Mouse (Mus musculus) testis, adult 2 months (tissue): ENCODE results near the gene Mrps12. TPM values are rescaled to one million over a fixed set of nuclear protein-coding genes. Genes with fewer than 3 reads are reported as not detected.
A peak's percentile ranks its signal among the peaks of the same experiment; 100 is the strongest.

Experiments
- H3K27ac ChIP-seq: fragments of 200-500 bp; 2 replicates; pipeline ENCODE4 v1.5.1; 2012; ENCODE audit warnings: low read depth, low read length; ENCODE audit not compliant: control insufficient read depth, insufficient read depth
- H3K27me3 ChIP-seq: fragments of 200-500 bp; 2 replicates; pipeline ENCODE4 v1.6.1; 2012; ENCODE audit warnings: mild to moderate bottlenecking, low read length, moderate library complexity; ENCODE audit not compliant: control insufficient read depth, insufficient read depth
- H3K36me3 ChIP-seq: fragments of 200-500 bp; 2 replicates; pipeline ENCODE4 v1.6.1; 2012; ENCODE audit warnings: mild to moderate bottlenecking, low read length; ENCODE audit not compliant: control insufficient read depth, insufficient read depth
- H3K4me1 ChIP-seq: fragments of 200-500 bp; 2 replicates; pipeline ENCODE4 v1.6.1; 2012; ENCODE audit warnings: low read length; ENCODE audit not compliant: control insufficient read depth, insufficient read depth
- H3K4me3 ChIP-seq: fragments of 200-500 bp; 2 replicates; pipeline ENCODE4 v1.5.1; 2012; ENCODE audit warnings: low read depth, mild to moderate bottlenecking, low read length, moderate library complexity, mixed read lengths; ENCODE audit not compliant: control insufficient read depth
- CTCF ChIP-seq: fragments of 200-500 bp; IDR thresholded peaks from 2 replicates; pipeline ENCODE4 v1.5.1; 2012; ENCODE audit warnings: low read depth, mild to moderate bottlenecking, inconsistent platforms, low read length, moderate library complexity; ENCODE audit not compliant: control insufficient read depth, insufficient read depth, insufficient replicate concordance
- POLR2A ChIP-seq: fragments of 200-500 bp; IDR thresholded peaks from 2 replicates; pipeline ENCODE4 v1.6.1; 2012; ENCODE audit warnings: low read depth, mild to moderate bottlenecking, inconsistent platforms, low read length, moderate library complexity; ENCODE audit not compliant: control insufficient read depth
- polyA plus RNA-seq: library from polyadenylated mRNA; depleted of rRNA; stranded (reverse); fragments of >200 nt; gene quantifications from 2 replicates; pipeline ENCODE4 v1.2.3, GENCODE M21; 2012

The Mrps12 gene
- polyA plus RNA-seq, 1 experiment = 29.5 TPM

DNA sequence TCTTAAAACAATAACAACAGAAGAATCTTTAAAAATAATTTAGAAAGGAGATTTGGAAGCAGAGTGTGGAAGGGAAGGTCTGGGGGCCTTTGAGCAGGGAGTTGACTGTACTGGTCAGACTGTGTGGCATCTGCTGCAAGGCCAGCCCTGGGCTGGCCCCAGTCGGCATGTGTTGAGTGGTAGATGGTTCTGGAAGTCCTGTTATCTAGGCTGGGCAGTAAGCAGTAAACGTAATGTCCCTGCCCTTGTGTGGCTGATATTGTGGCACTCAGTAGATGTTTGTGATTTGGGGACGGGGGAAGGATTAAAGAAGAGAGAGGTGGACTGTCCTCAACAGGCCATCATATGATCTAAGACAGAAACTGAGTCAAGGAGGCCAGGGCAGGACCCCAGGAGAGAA, 28.7 kb upstream of the Mrps12 start:
- H3K27me3 ChIP-seq = no peaks in the 10 kb centered on the region
- H3K27ac ChIP-seq = no peak overlapping the region
- TF ChIP-seq POLR2A (no peak), CTCF (no peak)
- H3K36me3 ChIP-seq = no peaks in the 10 kb centered on the region; the same call in 1 of the 2 replicates
- H3K4me1 ChIP-seq = peaks cover 4% of the 10 kb centered on the region
- H3K4me3 ChIP-seq = no peak overlapping the region

DNA sequence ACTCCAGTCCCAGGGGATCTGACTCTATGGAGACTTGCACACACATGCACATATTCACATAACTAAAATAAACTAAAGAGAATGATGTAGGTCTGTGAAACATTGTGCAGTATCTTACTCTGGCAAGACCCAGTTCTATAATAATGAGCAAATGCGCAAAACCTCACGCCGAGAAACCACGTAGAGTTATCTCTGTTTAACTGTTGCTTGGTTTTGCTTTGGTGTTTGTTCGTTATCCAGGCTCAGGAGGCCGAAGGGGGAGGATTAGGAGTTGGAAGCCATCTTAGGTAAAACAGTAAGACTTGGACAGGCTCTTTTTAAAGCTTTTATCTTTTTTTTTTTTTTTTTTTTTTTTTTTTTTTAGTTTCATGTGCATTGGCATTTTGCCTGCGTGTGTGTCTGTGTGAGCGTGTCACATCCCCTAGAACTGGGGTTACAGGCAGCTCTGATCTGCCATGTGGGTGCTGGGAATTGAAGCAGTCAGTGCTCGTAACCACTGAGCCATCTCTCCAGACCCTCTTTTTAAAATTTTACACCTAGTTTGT, 27.9 kb upstream of the Mrps12 start:
- Histone ChIP-seq H3K36me3 (no peaks in the 10 kb centered on the region; the same call in 1 of the 2 replicates), H3K4me1 (peaks cover 4% of the 10 kb centered on the region), H3K27me3 (no peaks in the 10 kb centered on the region), H3K4me3 (no peak overlapping the region), H3K27ac (no peak overlapping the region)
- TF ChIP-seq CTCF = no peak
- TF ChIP-seq POLR2A = no peak

DNA sequence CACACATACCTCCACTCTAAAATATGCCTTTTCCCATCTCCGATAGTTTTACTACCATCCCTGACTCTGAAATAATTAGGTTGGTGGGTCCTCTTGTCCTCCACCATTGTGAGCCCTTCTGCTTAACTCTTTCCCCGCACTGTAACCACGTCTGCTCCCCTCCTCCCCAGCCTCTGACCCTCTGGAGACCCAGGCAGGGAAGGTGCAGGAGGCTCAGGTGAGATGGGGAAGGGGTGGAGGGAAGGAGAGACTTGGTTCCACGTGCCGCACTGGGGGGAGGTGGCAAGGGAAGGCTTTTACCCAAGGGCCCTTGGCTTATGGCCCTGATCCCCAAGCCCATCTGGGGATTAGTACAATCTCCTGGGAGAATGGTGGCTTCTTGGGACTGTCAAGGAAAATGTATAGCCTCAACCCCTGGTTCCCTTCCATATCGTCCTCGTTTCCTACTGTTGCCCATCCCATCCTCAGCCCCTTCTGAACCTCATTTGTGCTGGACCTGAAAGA, 25.9 kb upstream of the Mrps12 start, which contains the start of gene Nfkbib:
Nfkbib (minus strand) TSS at position 51 of the 504 bp plus-strand sequence.
- TF ChIP-seq POLR2A (no peak), CTCF (no peak)
- H3K4me1 ChIP-seq = peaks cover 4% of the 10 kb centered on the region
- H3K27ac ChIP-seq = peak within 1 kb of the TSS; percentile 83
- no peaks in the 10 kb centered on the region for H3K36me3 ChIP-seq
- H3K27me3 ChIP-seq = no peaks in the 10 kb centered on the region
- H3K4me3 ChIP-seq = peak within 1 kb of the TSS; percentile 99

DNA sequence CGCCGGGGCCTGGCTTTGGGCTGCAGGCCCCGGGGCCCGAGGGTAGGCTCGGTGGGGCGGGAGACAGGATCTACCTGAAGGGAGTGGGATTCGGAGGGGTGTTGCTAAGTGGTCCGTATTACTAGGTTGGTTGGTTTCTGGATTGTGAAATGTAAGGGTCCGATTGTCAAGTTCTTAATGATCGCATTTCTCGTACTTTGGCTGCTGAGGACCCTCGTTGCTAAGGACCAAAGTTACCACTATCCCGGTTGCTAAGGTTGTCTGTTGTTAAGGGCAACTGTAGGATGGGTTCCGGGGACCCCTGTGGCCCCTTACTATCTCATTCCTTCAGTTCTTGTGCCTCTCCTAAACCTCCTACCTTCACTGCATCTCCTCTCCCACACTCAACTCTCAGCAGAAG, 25.3 kb upstream of the Mrps12 start:
- Histone ChIP-seq H3K27ac (peak overlapping the region; percentile 56), H3K4me1 (peaks cover 4% of the 10 kb centered on the region), H3K27me3 (no peaks in the 10 kb centered on the region), H3K4me3 (peak overlapping the region; percentile 99), H3K36me3 (no peaks in the 10 kb centered on the region)
- TF ChIP-seq POLR2A (no peak), CTCF (no peak)

DNA sequence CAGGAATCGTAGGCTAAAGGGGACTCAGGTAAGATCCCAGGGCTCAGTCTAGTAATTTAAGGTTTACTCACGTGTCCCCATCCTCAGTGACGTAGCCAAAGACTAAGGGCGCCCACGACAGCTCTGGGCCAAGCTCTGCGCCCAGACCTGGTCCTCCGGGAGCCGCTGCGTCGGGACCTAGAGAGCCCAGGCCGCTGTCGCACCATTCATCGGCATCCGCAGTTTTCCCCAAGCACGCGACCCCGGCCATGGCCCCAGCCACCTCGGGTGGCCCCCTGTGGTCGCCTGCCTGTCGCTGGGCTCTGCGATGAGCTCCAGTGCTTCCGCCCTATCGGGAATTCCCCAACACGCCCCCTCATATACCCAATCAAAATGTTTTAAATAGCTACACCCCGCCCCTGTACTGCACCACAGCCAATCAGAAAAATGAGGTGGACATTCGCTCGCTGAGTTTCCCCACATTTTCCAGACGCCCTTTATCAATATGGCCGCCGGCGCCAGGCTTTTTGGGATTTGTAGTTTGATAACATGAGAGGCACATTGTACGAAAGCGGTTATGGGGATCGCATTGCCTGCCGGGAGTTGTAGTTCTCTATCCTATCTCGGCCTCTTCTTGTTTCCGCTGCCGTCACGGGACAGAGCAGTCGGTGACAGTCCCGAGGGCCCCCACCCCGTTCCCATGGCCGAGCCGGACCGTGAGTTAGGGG, 24.7 kb upstream of the Mrps12 start, which contains the start of gene Sirt2:
Sirt2 (plus strand) TSS at position 563 of the 707 bp plus-strand sequence.
- peak; percentile 61 for TF ChIP-seq POLR2A
- TF ChIP-seq CTCF = no peak

DNA sequence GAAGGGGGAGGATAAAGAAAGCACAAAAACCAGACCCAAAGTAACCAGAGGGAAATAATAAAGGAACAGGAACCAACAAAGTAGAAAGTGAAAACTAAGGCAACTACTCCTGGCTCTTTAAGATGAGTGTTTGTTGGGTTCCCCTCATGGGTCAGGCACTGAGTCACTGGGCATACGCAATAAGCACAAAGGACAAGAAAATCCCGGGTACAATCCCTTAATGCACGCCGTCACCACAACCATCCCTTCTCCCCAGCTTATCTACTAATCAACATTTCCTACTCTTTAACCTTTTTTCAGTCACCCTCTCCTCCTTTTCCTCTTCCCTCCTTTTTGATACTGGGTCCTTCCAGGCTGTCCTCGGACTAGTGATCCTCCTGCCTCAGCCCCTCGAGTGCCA, 23.6 kb upstream of the Mrps12 start:
- Histone ChIP-seq H3K4me1 (peaks cover 4% of the 10 kb centered on the region), H3K27ac (no peak overlapping the region; the same call in 1 of the 2 replicates), H3K36me3 (no peaks in the 10 kb centered on the region), H3K4me3 (peak overlapping the region; percentile 99), H3K27me3 (no peaks in the 10 kb centered on the region)
- TF ChIP-seq CTCF (no peak), POLR2A (no peak)

More for the DNA sequence above, 24.7 kb upstream of the Mrps12 start, which contains the start of gene Sirt2:
- peak within 1 kb of the TSS; percentile 83 for H3K27ac ChIP-seq
- peaks cover 4% of the 10 kb centered on the region for H3K4me1 ChIP-seq
- H3K36me3 ChIP-seq = no peaks in the 10 kb centered on the region
- peak within 1 kb of the TSS; percentile 99 for H3K4me3 ChIP-seq
- no peaks in the 10 kb centered on the region for H3K27me3 ChIP-seq

DNA sequence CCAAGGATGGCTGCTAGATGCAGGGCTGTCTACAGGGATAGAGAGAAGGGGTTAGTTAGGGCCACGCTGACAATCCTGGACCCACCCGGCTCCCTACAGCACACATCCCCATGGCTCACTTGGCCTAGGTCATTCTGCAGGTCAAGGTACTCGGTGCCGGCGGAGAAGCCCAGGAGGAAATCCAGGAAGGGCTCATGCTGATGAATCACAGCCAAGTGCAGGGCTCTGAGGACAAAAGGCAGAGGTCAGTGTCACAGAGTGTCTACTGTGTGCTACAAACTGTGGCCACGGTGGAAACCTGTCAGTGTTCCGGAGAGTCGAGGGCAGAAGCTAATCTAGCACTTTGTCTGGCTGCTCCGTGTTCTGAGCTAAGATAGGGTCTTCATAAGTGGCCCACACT, 20.3 kb upstream of the Mrps12 start:
- Histone ChIP-seq H3K27me3 (no peaks in the 10 kb centered on the region), H3K36me3 (no peaks in the 10 kb centered on the region), H3K4me3 (no peak overlapping the region)

More for the DNA sequence above, 20.3 kb upstream of the Mrps12 start:
- TF ChIP-seq POLR2A (no peak), CTCF (no peak)
- no peaks in the 10 kb centered on the region for H3K4me1 ChIP-seq
- no peak overlapping the region for H3K27ac ChIP-seq
